Mouse (Mus musculus) layer of hippocampus, adult 8-10 months (tissue): ENCODE data around the gene Slc35f5. TPM values are rescaled to one million over a fixed set of nuclear protein-coding genes. Genes with fewer than 3 reads are reported as not detected.

Experiments used
- DNase-seq, 2 experiments: peaks; one replicate each; pipeline ENCODE4 v3.0.0; 2022; ENCODE audit warnings: low spot score in 2 of 2
- total RNA-seq, 4 experiments: library from RNA; stranded (reverse); gene quantifications; 2 replicates each; pipeline ENCODE4 v1.2.4; 2022

Gene Slc35f5
- total RNA-seq, 4 experiments from 2014 or later = 24.2 to 30.2 (median 28.3) TPM

GRCm38 (mm10) chr1:125574219-125574618 lies 13.8 kb downstream of the Slc35f5 start:
- DNase-seq = no peak

GRCm38 (mm10) chr1:125575458-125576114 lies 15.2 kb downstream of the Slc35f5 start:
- DNase-seq = no peak

GRCm38 (mm10) chr1:125576965-125577364 lies 16.6 kb downstream of the Slc35f5 start:
- no peak for DNase-seq

- DNase-seq = no peak
Measured at GRCm38 (mm10) chr1:125578091-125578490, 17.7 kb downstream of the Slc35f5 start.

- no peak for DNase-seq
Measured at GRCm38 (mm10) chr1:125581134-125581533, 20.7 kb downstream of the Slc35f5 start.

- DNase-seq = no peak
Measured at GRCm38 (mm10) chr1:125603620-125604019, 43.2 kb downstream of the Slc35f5 start.

- DNase-seq = peak; percentile 73 to 86
Measured at GRCm38 (mm10) chr1:125607087-125607803, 46.9 kb downstream of the Slc35f5 start.

- no peak for DNase-seq
Measured at GRCm38 (mm10) chr1:125624376-125625076, 64.1 kb downstream of the Slc35f5 start.

- peak in 1 of 2 experiments; percentile 6 for DNase-seq
Measured at GRCm38 (mm10) chr1:125639501-125640253, 79.3 kb downstream of the Slc35f5 start.

- no peak for DNase-seq
Measured at GRCm38 (mm10) chr1:125643643-125644042, 83.2 kb downstream of the Slc35f5 start.

Other genes starting within 250 kb of the Slc35f5 start
- gene Actr3, start 124.9 kb upstream of the Slc35f5 start, total RNA-seq = 100 to 1,000 TPM; 326 to 354 (median 335) TPM
- gene Gpr39, start 116.4 kb downstream of the Slc35f5 start, total RNA-seq = under 1 TPM in 3 of 4 experiments, not detected in 1; 0.16 to 0.36 (median 0.19) TPM